Mouse (Mus musculus) thymus, adult 2 months (tissue): ENCODE results near the gene Ankdd1a.

Experiments used
- CTCF ChIP-seq: fragments of 200-500 bp; IDR thresholded peaks from 2 replicates; pipeline ENCODE4 v1.5.1; 2012; ENCODE audit warnings: mild to moderate bottlenecking, control low read depth, low read length, moderate library complexity, borderline replicate concordance; ENCODE audit not compliant: control insufficient read depth, poor library complexity, insufficient read depth; ENCODE audit errors: extremely low read depth
- POLR2A ChIP-seq: fragments of 200-500 bp; IDR thresholded peaks from 2 replicates; pipeline ENCODE4 v1.6.1; 2012; ENCODE audit warnings: mild to moderate bottlenecking, low read length, control low read depth, moderate library complexity; ENCODE audit not compliant: control insufficient read depth, poor library complexity, insufficient read depth; ENCODE audit errors: extremely low read depth

GRCm38 (mm10) chr9:65556349-65556748 is 36.4 kb upstream of the Ankdd1a start:
- TF ChIP-seq POLR2A (no peak), CTCF (no peak)
